Mouse (Mus musculus): ENCODE measurements at regions not wholly inside any gene's neighbourhood (a gene's known extent, or its start where the extent isn't known, plus 50 kb on each side); places are given as distances from the start of the nearest gene placed in this dataset.

DNA sequence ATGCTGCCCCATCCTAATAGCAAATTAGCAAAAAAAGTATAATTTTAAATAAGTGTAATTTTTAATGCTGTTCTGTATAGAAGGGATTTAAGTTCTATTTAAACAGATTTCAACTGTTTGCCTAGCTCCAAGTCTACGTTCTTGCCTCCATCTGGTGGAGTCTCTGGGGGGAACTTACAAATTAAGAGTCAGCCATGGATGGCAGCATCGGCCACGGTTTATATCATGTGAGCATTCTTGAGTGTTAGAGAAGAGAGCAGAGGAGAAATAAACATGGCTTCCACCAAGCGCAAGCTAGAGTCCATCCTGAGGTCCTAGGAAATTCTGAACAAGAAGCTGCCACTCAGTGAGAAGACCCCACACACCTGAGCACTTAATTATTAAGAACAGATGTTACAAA, 576.4 kb downstream of the Gm19410 start:
- TF ChIP-seq CTCF (IDR thresholded peaks at IDR 0.05; ENCODE audit: low read depth) (no peak), EP300 (IDR thresholded peaks at IDR 0.05; ENCODE audit: low read depth) (no peak)
